Mouse (Mus musculus) MEL (cell line): ENCODE measurements around the gene Mfap4.

Experiments
- CHD2 ChIP-seq: IDR thresholded peaks from 2 replicates; pipeline ENCODE4 v1.6.1; 2011; ENCODE audit warnings: low read length, improper control_type of control experiment
- CTCF ChIP-seq, 3 experiments: IDR thresholded peaks in 2 of 3; conservative IDR thresholded peaks in 1 of 3; 2 replicates each; pipeline ENCODE4 v1.5.1; 2011 to 2012; ENCODE audit warnings: low read length in 3 of 3, low read depth in 2 of 3, mild to moderate bottlenecking in 2 of 3, improper control_type of control experiment in 1 of 3, inconsistent platforms in 1 of 3, mixed read lengths in 1 of 3, moderate library complexity in 1 of 3; ENCODE audit not compliant: control insufficient read depth in 1 of 3, insufficient read depth in 1 of 3, poor library complexity in 1 of 3, severe bottlenecking in 1 of 3
- E2F4 ChIP-seq: IDR thresholded peaks from 2 replicates; pipeline ENCODE4 v1.6.1; 2011; ENCODE audit warnings: low read depth, low read length, improper control_type of control experiment, borderline replicate concordance
- EP300 ChIP-seq, 2 experiments: IDR thresholded peaks; 2 replicates each; pipeline ENCODE4 v1.6.1; 2011; ENCODE audit warnings: improper control_type of control experiment in 2 of 2, low read length in 2 of 2, low read depth in 1 of 2, mild to moderate bottlenecking in 1 of 2
- JUND ChIP-seq: IDR thresholded peaks from 2 replicates; pipeline ENCODE4 v1.6.1; 2011; ENCODE audit warnings: low read depth, mild to moderate bottlenecking, improper control_type of control experiment, low read length
- MYC ChIP-seq: IDR thresholded peaks from 2 replicates; pipeline ENCODE4 v1.6.1; 2011; ENCODE audit warnings: low read depth, mild to moderate bottlenecking, low read length, improper control_type of control experiment, moderate library complexity
- NRF1 ChIP-seq: IDR thresholded peaks from 2 replicates; pipeline ENCODE4 v1.6.1; 2014; ENCODE audit warnings: low read depth, mild to moderate bottlenecking, inconsistent platforms, low read length, improper control_type of control experiment, moderate library complexity; ENCODE audit not compliant: poor library complexity, insufficient read depth, severe bottlenecking
- POLR2A ChIP-seq, 2 experiments: IDR thresholded peaks; 2 replicates each; pipeline ENCODE4 v1.6.1; 2011 to 2012; ENCODE audit warnings: low read length in 2 of 2, mild to moderate bottlenecking in 2 of 2, control low read depth in 1 of 2, improper control_type of control experiment in 1 of 2, low read depth in 1 of 2, moderate library complexity in 1 of 2; ENCODE audit not compliant: control insufficient read depth in 1 of 2, insufficient read depth in 1 of 2, poor library complexity in 1 of 2
- POLR2AphosphoS5 ChIP-seq: IDR thresholded peaks from 2 replicates; pipeline ENCODE4 v1.6.1; 2012; ENCODE audit warnings: low read depth, borderline replicate concordance, mild to moderate bottlenecking, inconsistent platforms, low read length, moderate library complexity, mixed read lengths
- TBP ChIP-seq: IDR thresholded peaks from 2 replicates; pipeline ENCODE4 v1.8.0; 2011; ENCODE audit warnings: low read depth, low read length, improper control_type of control experiment

DNA sequence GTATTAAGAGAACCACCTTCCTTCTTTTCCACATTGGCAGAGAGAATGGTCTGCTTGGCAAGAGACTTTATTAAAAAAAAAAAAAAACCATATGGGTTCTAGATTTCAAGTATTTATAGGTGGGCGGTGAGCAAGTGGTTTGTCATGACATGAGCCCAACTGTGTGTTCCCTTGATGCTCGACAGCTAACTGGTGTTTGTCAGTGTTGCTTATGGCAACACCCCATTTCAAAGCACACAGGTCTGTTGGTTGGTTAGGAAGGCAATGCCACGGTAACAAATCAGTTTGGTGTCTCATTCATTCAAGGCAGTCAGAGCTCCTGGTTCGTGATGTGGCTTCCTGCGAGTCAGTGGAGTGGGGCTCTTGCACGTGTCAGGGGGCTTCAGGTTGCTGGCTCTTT, 41.4 kb upstream of the Mfap4 start:
- TF ChIP-seq POLR2A (IDR thresholded peaks at IDR 0.05; ENCODE audit: control insufficient read depth in 1 of 2, insufficient read depth in 1 of 2, low read depth in 1 of 2, low read length in 2 of 2, poor library complexity in 1 of 2) = no peak
- TF ChIP-seq CTCF (IDR thresholded peaks at IDR 0.05 in 2 of 3, conservative IDR thresholded peaks at IDR 0.05 in 1 of 3; ENCODE audit: control insufficient read depth in 1 of 3, insufficient read depth in 1 of 3, low read depth in 2 of 3, low read length in 3 of 3, poor library complexity in 1 of 3, severe bottlenecking in 1 of 3) = no peak
- TF ChIP-seq CHD2 = no peak
- no peak for TF ChIP-seq EP300 (IDR thresholded peaks at IDR 0.05; ENCODE audit: low read depth in 1 of 2, low read length in 2 of 2)
- TF ChIP-seq MYC = no peak
- no peak for TF ChIP-seq NRF1
- TF ChIP-seq E2F4 = no peak
- TF ChIP-seq JUND = no peak
- TF ChIP-seq POLR2AphosphoS5 = no peak
- no peak for TF ChIP-seq TBP
